Mouse (Mus musculus): ENCODE results near the gene Kdm2a. TPM values are rescaled to one million over a fixed set of nuclear protein-coding genes. Genes with fewer than 3 reads are reported as not detected.

Kdm2a gene
- total and polyA plus RNA-seq, 3 experiments: 17.3 to 51.9 (median 23.1) TPM

- no peak for DNase-seq (ENCODE audit: extremely low read depth)
- peak overlapping the region; percentile 18 for H3K9ac ChIP-seq (ENCODE audit: insufficient read depth, low read depth)
- H3K4me1 ChIP-seq (ENCODE audit: control insufficient read depth in 1 of 2, insufficient read depth in 2 of 2): peaks cover 59 to 95% of the 10 kb centered on the region in 2 experiments
- dilution Hi-C loops (cut with MboI; ENCODE audit: extremely low pct_ligation_motif_present, extremely low pct_unique_long_range_greater_than_20kb, low sequenced_read_pairs): no loop called here
- peak overlapping the region; percentile 92 for H3K4me2 ChIP-seq (ENCODE audit: insufficient read depth, low read depth, poor library complexity, severe bottlenecking)
- peaks cover 97% of the 10 kb centered on the region for H3K79me2 ChIP-seq (replicated peaks; ENCODE audit: control insufficient read depth, extremely low read depth, insufficient read depth, poor library complexity, severe bottlenecking)
- peaks cover 31 to 70% of the 10 kb centered on the region in 2 experiments for H3K36me3 ChIP-seq (replicated peaks in 1 of 2; ENCODE audit: control insufficient read depth in 1 of 2, insufficient read depth in 1 of 2, low read length in 1 of 2)
- in situ Hi-C loops (cut with MboI; ENCODE audit: low pct_ligation_motif_present, low pct_unique_long_range_greater_than_20kb, low sequenced_read_pairs): no loop called here
- H3K4me3 ChIP-seq (replicated peaks in 1 of 3; ENCODE audit: low read depth in 2 of 3, low read length in 2 of 3, poor library complexity in 1 of 3): peak overlapping the region; percentile 21 to 28 (median 27)
- H3K27ac ChIP-seq (ENCODE audit: insufficient read depth, low read depth): peak overlapping the region; percentile 97
- no peaks in the 10 kb centered on the region for H3K27me3 ChIP-seq (replicated peaks)
- no peaks in the 10 kb centered on the region for H3K9me3 ChIP-seq (replicated peaks; ENCODE audit: low read length)
- TF ChIP-seq EP300 (IDR thresholded peaks at IDR 0.05; ENCODE audit: low read length) (no peak), POLR2AphosphoS2 (IDR thresholded peaks at IDR 0.05; ENCODE audit: low read depth, low read length) (no peak), JUN (IDR thresholded peaks at IDR 0.05; ENCODE audit: insufficient read depth, low read depth, low read length) (no peak), ELF1 (IDR thresholded peaks at IDR 0.05; ENCODE audit: low read depth, low read length) (peak; percentile 73), MAX (IDR thresholded peaks at IDR 0.05; ENCODE audit: low read length) (no peak), MXI1 (IDR thresholded peaks at IDR 0.05; ENCODE audit: low read depth, low read length) (no peak; the same call in 1 of the 2 replicates), RCOR1 (conservative IDR thresholded peaks at IDR 0.05; ENCODE audit: low read depth, low read length) (no peak), MAFK (IDR thresholded peaks at IDR 0.05; ENCODE audit: insufficient replicate concordance, low read length) (no peak), NELFE (IDR thresholded peaks at IDR 0.05; ENCODE audit: low read depth, low read length) (no peak), RAD21 (IDR thresholded peaks at IDR 0.05; ENCODE audit: low read depth, low read length) (peak; percentile 23), SMC3 (IDR thresholded peaks at IDR 0.05; ENCODE audit: low read depth, low read length) (no peak; the same call in 1 of the 2 replicates), UBTF (IDR thresholded peaks at IDR 0.05; ENCODE audit: low read depth, low read length) (no peak), MYC (IDR thresholded peaks at IDR 0.05; ENCODE audit: low read depth, low read length) (peak; percentile 36), NRF1 (IDR thresholded peaks at IDR 0.05; ENCODE audit: low read depth, low read length) (no peak), HCFC1 (IDR thresholded peaks at IDR 0.05; ENCODE audit: low read depth, low read length) (no peak), CTCF (conservative IDR thresholded peaks at IDR 0.05 in 1 of 2, IDR thresholded peaks at IDR 0.05 in 1 of 2; ENCODE audit: low read depth in 2 of 2, low read length in 2 of 2) (peak; percentile 9 to 57; a peak in 2 of 4 replicates), GABPA (IDR thresholded peaks at IDR 0.05; ENCODE audit: insufficient replicate concordance, low read depth, low read length) (no peak), KAT2A (IDR thresholded peaks at IDR 0.05; ENCODE audit: insufficient replicate concordance, low read length) (no peak), ZC3H11A (IDR thresholded peaks at IDR 0.05; ENCODE audit: low read depth, low read length) (no peak), PAX5 (IDR thresholded peaks at IDR 0.05; ENCODE audit: low read length) (no peak), POLR2A (IDR thresholded peaks at IDR 0.05; ENCODE audit: low read depth, low read length) (peak; percentile 14; the same call in 1 of the 2 replicates), JUND (conservative IDR thresholded peaks at IDR 0.05; ENCODE audit: low read depth, low read length) (no peak), CHD2 (IDR thresholded peaks at IDR 0.05; ENCODE audit: low read length) (no peak), E2F4 (IDR thresholded peaks at IDR 0.05; ENCODE audit: insufficient replicate concordance, low read depth, low read length) (no peak), BHLHE40 (IDR thresholded peaks at IDR 0.05; ENCODE audit: low read depth, low read length) (peak; percentile 72), ZNF384 (IDR thresholded peaks at IDR 0.05; ENCODE audit: low read depth, low read length) (peak; percentile 79), SIN3A (IDR thresholded peaks at IDR 0.05; ENCODE audit: low read length) (peak; percentile 48), USF1 (IDR thresholded peaks at IDR 0.05; ENCODE audit: low read depth, low read length) (no peak), USF2 (conservative IDR thresholded peaks at IDR 0.05; ENCODE audit: low read depth, low read length) (no peak), ZKSCAN1 (IDR thresholded peaks at IDR 0.05; ENCODE audit: borderline replicate concordance, low read depth, low read length) (no peak), CHD1 (IDR thresholded peaks at IDR 0.05; ENCODE audit: low read depth, low read length) (no peak; the same call in 1 of the 2 replicates), MEF2A (IDR thresholded peaks at IDR 0.05; ENCODE audit: borderline replicate concordance, low read depth, low read length) (no peak), TCF12 (IDR thresholded peaks at IDR 0.05; ENCODE audit: low read depth, low read length) (no peak), MAZ (IDR thresholded peaks at IDR 0.05; ENCODE audit: low read depth, low read length) (no peak), TBP (conservative IDR thresholded peaks at IDR 0.05; ENCODE audit: low read depth, low read length) (no peak)
Measured at GRCm38 (mm10) chr19:4298322-4299121, 99.6 kb downstream of the Kdm2a start.
